Mouse (Mus musculus): Measurements from ENCODE around the gene Tlnrd1. TPM values are rescaled to one million over a fixed set of nuclear protein-coding genes. Genes with fewer than 3 reads are reported as not detected.

Gene Tlnrd1
- polyA plus RNA-seq, 1 experiment: 24.1 TPM

GRCm38 (mm10) chr7:83857921-83858320 is 26.2 kb downstream of the Tlnrd1 start:
- no peak for TF ChIP-seq POLR2A (IDR thresholded peaks at IDR 0.05; ENCODE audit: control insufficient read depth, extremely low read depth, insufficient read depth, low read length, poor library complexity)
- no peak for TF ChIP-seq CTCF (IDR thresholded peaks at IDR 0.05; ENCODE audit: borderline replicate concordance, control insufficient read depth, extremely low read depth, insufficient read depth, low read length, poor library complexity)
- H3K4me1 ChIP-seq (replicated peaks; ENCODE audit: control insufficient read depth, insufficient read depth, low read length): no peaks in the 10 kb centered on the region; the same call in 1 of the 2 replicates

GRCm38 (mm10) chr7:83857208-83857488 is 27.0 kb downstream of the Tlnrd1 start:
- H3K4me3 ChIP-seq (ENCODE audit: control insufficient read depth, insufficient read depth, low read length): no peak overlapping the region
- H3K4me1 ChIP-seq (replicated peaks; ENCODE audit: control insufficient read depth, insufficient read depth, low read length): peaks cover 6% of the 10 kb centered on the region
- no peak for TF ChIP-seq POLR2A (IDR thresholded peaks at IDR 0.05; ENCODE audit: control insufficient read depth, extremely low read depth, insufficient read depth, low read length, poor library complexity)
- TF ChIP-seq CTCF (IDR thresholded peaks at IDR 0.05; ENCODE audit: borderline replicate concordance, control insufficient read depth, extremely low read depth, insufficient read depth, low read length, poor library complexity): no peak
- DNase-seq: no peak
- H3K36me3 ChIP-seq (ENCODE audit: control insufficient read depth, insufficient read depth, low read length): no peaks in the 10 kb centered on the region
- H3K27me3 ChIP-seq (ENCODE audit: control insufficient read depth, insufficient read depth, low read length): no peaks in the 10 kb centered on the region
- no peak overlapping the region for H3K27ac ChIP-seq (ENCODE audit: control insufficient read depth, insufficient read depth, low read length)
- 95% methylated on average over 2 of the region's 2 CpGs for WGBS

More at GRCm38 (mm10) chr7:83857921-83858320, 26.2 kb downstream of the Tlnrd1 start:
- Histone ChIP-seq H3K27ac (ENCODE audit: control insufficient read depth, insufficient read depth, low read length) (no peak overlapping the region), H3K4me3 (ENCODE audit: control insufficient read depth, insufficient read depth, low read length) (no peak overlapping the region), H3K36me3 (ENCODE audit: control insufficient read depth, insufficient read depth, low read length) (no peaks in the 10 kb centered on the region), H3K27me3 (ENCODE audit: control insufficient read depth, insufficient read depth, low read length) (no peaks in the 10 kb centered on the region)
- 99% methylated on average over 3 of the region's 3 CpGs for WGBS
- DNase-seq: no peak

- H3K36me3 ChIP-seq (ENCODE audit: control insufficient read depth, insufficient read depth, low read length): no peaks in the 10 kb centered on the region
- no peak overlapping the region for H3K27ac ChIP-seq (ENCODE audit: control insufficient read depth, insufficient read depth, low read length)
- 85% methylated on average over 9 of the region's 9 CpGs for WGBS
- no peak for DNase-seq
- H3K4me3 ChIP-seq (ENCODE audit: control insufficient read depth, insufficient read depth, low read length): no peak overlapping the region
- TF ChIP-seq CTCF (IDR thresholded peaks at IDR 0.05; ENCODE audit: borderline replicate concordance, control insufficient read depth, extremely low read depth, insufficient read depth, low read length, poor library complexity) (no peak), POLR2A (IDR thresholded peaks at IDR 0.05; ENCODE audit: control insufficient read depth, extremely low read depth, insufficient read depth, low read length, poor library complexity) (no peak)
- no peaks in the 10 kb centered on the region for H3K27me3 ChIP-seq (ENCODE audit: control insufficient read depth, insufficient read depth, low read length)
- peaks cover 6% of the 10 kb centered on the region for H3K4me1 ChIP-seq (replicated peaks; ENCODE audit: control insufficient read depth, insufficient read depth, low read length)
Measured at GRCm38 (mm10) chr7:83856353-83857207, 27.5 kb downstream of the Tlnrd1 start.

GRCm38 (mm10) chr7:83855203-83855602 is 28.9 kb downstream of the Tlnrd1 start:
- H3K36me3 ChIP-seq (ENCODE audit: control insufficient read depth, insufficient read depth, low read length): no peaks in the 10 kb centered on the region
- peaks cover 6% of the 10 kb centered on the region for H3K4me1 ChIP-seq (replicated peaks; ENCODE audit: control insufficient read depth, insufficient read depth, low read length)
- no peaks in the 10 kb centered on the region for H3K27me3 ChIP-seq (ENCODE audit: control insufficient read depth, insufficient read depth, low read length)
- TF ChIP-seq POLR2A (IDR thresholded peaks at IDR 0.05; ENCODE audit: control insufficient read depth, extremely low read depth, insufficient read depth, low read length, poor library complexity) (no peak), CTCF (IDR thresholded peaks at IDR 0.05; ENCODE audit: borderline replicate concordance, control insufficient read depth, extremely low read depth, insufficient read depth, low read length, poor library complexity) (no peak)
- DNase-seq: no peak
- no peak overlapping the region for H3K27ac ChIP-seq (ENCODE audit: control insufficient read depth, insufficient read depth, low read length)
- H3K4me3 ChIP-seq (ENCODE audit: control insufficient read depth, insufficient read depth, low read length): no peak overlapping the region
- WGBS: 98% methylated on average over 1 of the region's 1 CpGs

GRCm38 (mm10) chr7:83852381-83853380 is 31.4 kb downstream of the Tlnrd1 start:
- TF ChIP-seq POLR2A (IDR thresholded peaks at IDR 0.05; ENCODE audit: control insufficient read depth, extremely low read depth, insufficient read depth, low read length, poor library complexity) (no peak), CTCF (IDR thresholded peaks at IDR 0.05; ENCODE audit: borderline replicate concordance, control insufficient read depth, extremely low read depth, insufficient read depth, low read length, poor library complexity) (no peak)
- 37% methylated on average over 5 of the region's 5 CpGs for WGBS
- DNase-seq: peak; percentile 5
- Histone ChIP-seq H3K36me3 (ENCODE audit: control insufficient read depth, insufficient read depth, low read length) (no peaks in the 10 kb centered on the region), H3K4me1 (replicated peaks; ENCODE audit: control insufficient read depth, insufficient read depth, low read length) (peaks cover 6% of the 10 kb centered on the region), H3K27ac (ENCODE audit: control insufficient read depth, insufficient read depth, low read length) (no peak overlapping the region), H3K27me3 (ENCODE audit: control insufficient read depth, insufficient read depth, low read length) (no peaks in the 10 kb centered on the region), H3K4me3 (ENCODE audit: control insufficient read depth, insufficient read depth, low read length) (no peak overlapping the region)
